In genomic region chr7:49357441-49358165, GRCm38 (mm10) we compare ENCODE assay signal across 26 mouse cellular contexts.
A peak's percentile ranks its signal among the peaks of the same experiment; 100 is the strongest.
DNase-seq lines count a peak whose midpoint lies in the region; ATAC-seq and TF ChIP-seq lines count a peak whose summit lies in the region.
"Had no signal": no experiment of that assay in that cellular context is flagged by ENCODE, and none has a peak within 500 bp of the region (broad histone marks: within the 10 kb centered on the region; RNA-seq: fewer than 3 reads in every experiment).

No protein-coding gene starts in this region.

- peaks cover 3% of the 10 kb centered on the region; the same call in 1 of the 2 replicates for H3K4me1 ChIP-seq in hindbrain, postnatal 0 days (ENCODE audit: insufficient read depth, low read length)
- H3K4me1 ChIP-seq in hindbrain, embryonic 11.5 days (replicated peaks; ENCODE audit: control insufficient read depth, insufficient read depth, low read length), result peaks cover 5% of the 10 kb centered on the region; the same call in 1 of the 2 replicates
- H3K4me1 ChIP-seq: lung, embryonic 15.5 days had no signal

- TF ChIP-seq CTCF in hindbrain, postnatal 0 days (IDR thresholded peaks at IDR 0.05; ENCODE audit: low read depth), result no peak

- H3K36me3 ChIP-seq in hindbrain, postnatal 0 days (ENCODE audit: insufficient read depth, low read length), result no peaks in the 10 kb centered on the region
- no peaks in the 10 kb centered on the region for H3K36me3 ChIP-seq in hindbrain, embryonic 11.5 days (ENCODE audit: control insufficient read depth, insufficient read depth, low read length)
- H3K36me3 ChIP-seq: liver, embryonic 15.5 days; lung, embryonic 15.5 days had no signal

- no peak overlapping the region for H3K4me3 ChIP-seq in hindbrain, postnatal 0 days (ENCODE audit: low read length)
- H3K4me3 ChIP-seq in hindbrain, embryonic 11.5 days (ENCODE audit: low read depth, low read length), result no peak overlapping the region
- H3K4me3 ChIP-seq: forebrain, embryonic 13.5 days; left cerebral cortex, adult 2 months; liver, embryonic 15.5 days; lung, embryonic 15.5 days had no signal

- H3K9ac ChIP-seq in hindbrain, postnatal 0 days (replicated peaks; ENCODE audit: low read length), result no peak overlapping the region
- no peak overlapping the region for H3K9ac ChIP-seq in hindbrain, embryonic 11.5 days (ENCODE audit: low read depth, low read length)
- H3K9ac ChIP-seq: forebrain, embryonic 13.5 days; liver, embryonic 15.5 days; lung, embryonic 15.5 days had no signal

- no peaks in the 10 kb centered on the region for H3K9me3 ChIP-seq in hindbrain, postnatal 0 days (ENCODE audit: low read length)
- no peaks in the 10 kb centered on the region for H3K9me3 ChIP-seq in hindbrain, embryonic 11.5 days (ENCODE audit: control insufficient read depth, low read length)
- H3K9me3 ChIP-seq: forebrain, embryonic 13.5 days; liver, embryonic 15.5 days; lung, embryonic 15.5 days had no signal

- H3K27ac ChIP-seq in hindbrain, postnatal 0 days, result no peak overlapping the region
- H3K27ac ChIP-seq in hindbrain, embryonic 11.5 days (ENCODE audit: low read depth, low read length), result no peak overlapping the region
- H3K27ac ChIP-seq: forebrain, embryonic 13.5 days; left cerebral cortex, adult 2 months; liver, embryonic 15.5 days; lung, embryonic 15.5 days; stomach, postnatal 0 days had no signal

- no peak for ATAC-seq in hindbrain, postnatal 0 days
- ATAC-seq in hindbrain, embryonic 11.5 days (ENCODE audit: low FRiP score), result no peak
- ATAC-seq in granulocyte monocyte progenitor cell, adult 5-6 weeks (replicated peaks; ENCODE audit: poor library complexity, severe bottlenecking), result peak; percentile 35; the same call in 1 of the 2 replicates
- ATAC-seq: forebrain, embryonic 13.5 days; intestine, postnatal 0 days had no signal

- H3K4me2 ChIP-seq in hindbrain, postnatal 0 days (ENCODE audit: low read depth, low read length), result no peak overlapping the region
- no peak overlapping the region for H3K4me2 ChIP-seq in hindbrain, embryonic 11.5 days (replicated peaks; ENCODE audit: low read depth, low read length)
- H3K4me2 ChIP-seq: forebrain, embryonic 13.5 days; heart, embryonic 11.5 days; liver, embryonic 15.5 days; lung, embryonic 15.5 days; midbrain, embryonic 11.5 days had no signal

- peak; percentile 43 for DNase-seq in hindbrain, postnatal 0 days (ENCODE audit: low spot score)
- no peak for DNase-seq in hindbrain, embryonic 11.5 days (ENCODE audit: low spot score)
- DNase-seq in lung, adult 18-20 months, result peak; percentile 54 to 55
- no peak for DNase-seq in lung, postnatal 10 days
- DNase-seq in ES-CJ7 (ENCODE audit: low read depth, low spot score), result peak; percentile 19
- no peak for DNase-seq in thymus, postnatal 10 days (ENCODE audit: low spot score in 2 of 2)
- DNase-seq: adrenal gland, postnatal 25 days; cerebellum, adult 11-12 months; cerebellum, postnatal 36 days; gastrocnemius, postnatal 25 days; heart, adult 18-20 months; heart, postnatal 36 days; kidney, postnatal 25 days; lung, postnatal 36 days; right cerebral cortex, adult 18-20 months; thymus, adult 18-20 months; thymus, postnatal 4 days had no signal

- 55% methylated on average over 18 of the region's 18 CpGs for WGBS in hindbrain, postnatal 0 days
- WGBS in hindbrain, embryonic 11.5 days, result 85% methylated on average over 18 of the region's 18 CpGs

- no peaks in the 10 kb centered on the region for H3K27me3 ChIP-seq in hindbrain, postnatal 0 days (ENCODE audit: insufficient read depth, low read length)
- H3K27me3 ChIP-seq in hindbrain, embryonic 11.5 days (ENCODE audit: control insufficient read depth, insufficient read depth, low read length), result no peaks in the 10 kb centered on the region
- H3K27me3 ChIP-seq: liver, embryonic 15.5 days; lung, embryonic 15.5 days had no signal

Comparison
In these comparisons a context has a peak if more than half of its experiments do, and no peak if none do; other contexts are left out.
1. DNase-seq: peak in hindbrain, postnatal 0 days (single experiment), lung, adult 18-20 months (2 of 2) and ES-CJ7 (single experiment); none in hindbrain, embryonic 11.5 days (single experiment), lung, postnatal 10 days (single experiment) and thymus, postnatal 10 days (0 of 2).